Mouse (Mus musculus) adrenal gland, adult 18-20 months (tissue): Measurements from ENCODE around the gene Epb41l3. TPM values are rescaled to one million over a fixed set of nuclear protein-coding genes. Genes with fewer than 3 reads are reported as not detected.
A peak's percentile ranks its signal among the peaks of the same experiment; 100 is the strongest.

Experiments
- DNase-seq, 2 experiments: peaks; one replicate each; pipeline ENCODE4 v3.0.0; 2021 to 2022; ENCODE audit warnings: low spot score in 2 of 2
- long read RNA-seq, 2 experiments: library from polyadenylated mRNA; stranded (forward); transcript quantifications; one replicate each; pipeline ENCODE4 v2.0.0; 2021
- total RNA-seq, 2 experiments: library from RNA; stranded (reverse); gene quantifications; 1 replicate in 1 of 2; 2 replicates in 1 of 2; pipeline ENCODE4 v1.2.3; 2021

Gene Epb41l3
- total RNA-seq, result 10 to 100 TPM; 16.2 to 24.2 TPM
- long read RNA-seq, experiment 1, full-length matches to known transcripts, result 4 of 15 reads
- long read RNA-seq, experiment 1, partial matches to known transcripts, result 1 of 15 reads
- long read RNA-seq, experiment 1, other reads (novel, unspliced or antisense), result 10 of 15 reads
- long read RNA-seq, experiment 2, full-length matches to known transcripts, result 5 of 34 reads
- long read RNA-seq, experiment 2, partial matches to known transcripts, result 4 of 34 reads
- long read RNA-seq, experiment 2, other reads (novel, unspliced or antisense), result 25 of 34 reads

- DNase-seq, result peak; percentile 56 to 74
Observed at GRCm38 (mm10) chr17:69075501-69076237, at the start of gene Epb41l3. Gene Epb41l3 (plus strand): TSS chr17:69075683.

- no peak for DNase-seq
Observed at GRCm38 (mm10) chr17:69038760-69039675, 36.5 kb upstream of the Epb41l3 start.

DNA sequence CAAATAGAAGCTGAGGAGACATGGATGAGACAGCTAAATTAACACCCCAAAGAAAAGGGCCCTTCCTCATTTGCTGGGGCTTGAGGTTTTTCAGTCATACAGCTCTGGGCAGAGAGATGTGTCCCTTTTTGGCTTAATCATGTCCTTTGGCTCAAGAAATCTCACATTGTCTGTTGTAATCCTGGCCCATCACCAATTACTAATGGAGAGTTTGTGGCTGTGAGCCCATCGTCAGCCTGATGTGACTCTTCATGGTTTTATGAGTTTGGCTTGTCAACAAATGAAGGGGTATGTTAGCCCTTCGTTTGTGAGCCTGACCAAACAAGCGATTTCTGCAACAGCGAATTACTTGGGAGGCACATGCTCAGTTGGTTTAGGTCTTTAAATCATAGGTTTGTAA is 34.0 kb upstream of the Epb41l3 start:
- DNase-seq, result no peak

DNA sequence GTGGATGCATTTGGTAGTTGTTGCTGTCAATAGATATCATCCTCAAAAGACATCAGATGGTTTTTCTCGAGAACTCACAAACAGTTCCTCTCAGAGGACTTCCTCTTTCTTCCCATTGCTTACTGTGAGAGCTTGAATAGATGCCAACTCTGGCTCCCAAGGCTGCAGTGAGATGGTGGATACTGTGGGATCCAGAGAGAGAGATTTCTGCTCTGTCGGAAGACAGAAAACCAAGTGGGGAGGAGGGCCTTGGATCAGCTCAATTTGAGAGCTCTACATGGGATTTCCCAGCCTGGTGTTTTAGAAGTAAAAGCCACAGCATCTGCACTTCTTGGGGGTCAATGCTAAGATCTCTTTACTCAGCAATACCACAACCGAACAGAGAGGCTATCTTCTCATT is 26.7 kb upstream of the Epb41l3 start:
- no peak for DNase-seq

- no peak for DNase-seq
Observed at GRCm38 (mm10) chr17:69054029-69054428, 21.5 kb upstream of the Epb41l3 start.

DNA sequence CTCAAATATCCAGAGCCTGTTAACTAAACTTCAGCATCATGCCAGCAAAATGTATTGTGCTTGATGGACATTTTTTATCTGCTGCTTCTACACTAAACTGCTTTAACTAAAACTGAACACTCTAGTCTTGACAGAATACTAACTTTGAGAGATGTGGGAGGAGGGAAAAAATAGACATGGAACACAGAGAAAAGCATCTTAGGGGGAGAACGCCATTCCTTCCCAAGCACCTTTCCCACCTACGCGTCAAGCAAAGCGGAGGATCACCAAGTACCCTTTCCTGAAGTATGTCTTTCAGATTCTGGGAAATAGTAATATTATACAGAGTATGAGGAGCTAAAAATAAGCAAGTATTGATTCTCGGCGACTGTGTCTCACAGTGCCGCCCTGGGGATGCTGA is 15.7 kb upstream of the Epb41l3 start:
- DNase-seq, result no peak

GRCm38 (mm10) chr17:69060388-69060787 is 15.1 kb upstream of the Epb41l3 start:
- no peak for DNase-seq

GRCm38 (mm10) chr17:69061883-69062745 is 13.4 kb upstream of the Epb41l3 start:
- DNase-seq, result no peak

GRCm38 (mm10) chr17:69067937-69068739 is 7.3 kb upstream of the Epb41l3 start:
- no peak for DNase-seq

GRCm38 (mm10) chr17:69074095-69074494 is 1.4 kb upstream of the Epb41l3 start:
- DNase-seq, result no peak

DNA sequence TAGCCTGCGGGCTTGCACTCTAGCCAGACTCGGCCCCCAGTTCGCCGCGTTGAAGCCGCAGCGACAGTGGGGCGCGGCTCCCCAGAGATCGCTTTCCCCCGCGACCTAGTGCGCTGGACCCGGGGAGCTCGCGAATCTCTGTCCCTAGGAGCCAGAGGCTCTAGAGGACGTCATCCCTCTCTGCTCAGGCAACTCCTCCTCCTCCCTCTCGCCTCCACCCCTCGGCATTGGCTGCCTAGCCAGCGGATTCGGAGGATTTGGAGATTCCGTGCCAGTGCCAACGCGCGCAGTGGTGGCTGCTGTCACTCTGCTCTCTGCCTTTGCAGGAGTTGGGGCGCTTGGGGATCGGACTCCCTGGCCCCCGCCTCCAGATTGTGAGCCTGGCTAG is 749 bp downstream of the Epb41l3 start:
- peak; percentile 41 to 57 for DNase-seq

DNA sequence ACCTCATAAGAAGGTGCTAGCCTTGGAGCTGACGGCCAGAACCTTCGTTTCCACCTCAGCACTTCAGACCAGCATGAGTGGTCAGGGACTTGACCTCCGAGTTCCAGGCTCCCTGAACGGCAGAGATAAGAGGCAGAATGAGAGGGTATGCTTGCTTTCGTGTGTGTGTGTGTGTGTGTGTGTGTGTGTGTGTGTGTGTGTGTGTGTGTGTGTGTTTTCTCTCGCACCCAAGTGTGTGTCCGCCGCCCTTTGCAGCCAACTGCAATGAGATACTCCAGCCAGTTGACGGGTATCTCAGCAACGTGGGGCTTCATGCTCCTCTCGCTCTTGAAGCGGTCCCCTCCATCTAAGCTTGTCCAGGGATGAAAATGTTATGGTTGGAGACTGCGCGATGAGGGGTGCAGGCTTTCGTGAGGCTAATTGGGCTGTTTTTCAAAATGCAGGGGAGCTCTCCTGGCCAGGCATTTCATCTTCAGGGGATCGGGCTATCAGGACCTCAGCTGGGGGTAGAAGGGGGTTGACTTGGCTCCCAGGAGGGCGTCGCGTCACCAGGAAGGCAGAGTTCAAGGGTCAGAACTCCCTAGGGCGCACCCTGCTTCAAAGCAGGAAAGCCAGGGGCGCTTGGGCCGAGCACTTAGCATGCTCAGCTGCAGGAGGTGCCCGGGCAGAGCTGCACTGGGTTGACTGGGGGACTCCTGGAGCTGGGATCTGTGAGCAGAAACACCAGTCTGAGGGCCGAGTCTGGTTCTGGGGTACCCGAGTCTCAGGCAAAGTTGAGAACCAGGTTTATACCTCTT is 1.5 kb downstream of the Epb41l3 start:
- no peak for DNase-seq

DNA sequence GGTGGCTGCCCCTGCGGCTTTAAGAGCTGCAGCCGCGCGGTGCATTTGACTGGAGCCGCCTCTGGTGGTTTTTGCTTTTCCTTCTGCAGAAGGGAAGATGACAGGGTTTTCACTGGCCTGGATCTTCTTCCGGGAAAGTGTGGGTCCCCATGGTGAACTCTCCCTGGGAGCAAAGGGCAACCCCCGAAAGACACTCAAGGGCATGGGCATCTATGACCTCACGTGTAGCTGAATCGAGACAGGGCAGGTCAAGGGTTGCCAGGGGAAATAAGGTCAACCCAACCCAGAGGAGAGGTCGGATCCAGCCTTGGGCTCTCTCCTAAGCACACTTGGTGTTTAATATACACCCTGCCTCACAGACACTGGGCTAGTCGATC is 2.0 kb downstream of the Epb41l3 start:
- no peak for DNase-seq

GRCm38 (mm10) chr17:69082316-69082715 is 6.8 kb downstream of the Epb41l3 start:
- DNase-seq, result no peak

GRCm38 (mm10) chr17:69091618-69092017 is 16.1 kb downstream of the Epb41l3 start:
- DNase-seq, result no peak

GRCm38 (mm10) chr17:69097068-69097467 is 21.6 kb downstream of the Epb41l3 start:
- no peak for DNase-seq

DNA sequence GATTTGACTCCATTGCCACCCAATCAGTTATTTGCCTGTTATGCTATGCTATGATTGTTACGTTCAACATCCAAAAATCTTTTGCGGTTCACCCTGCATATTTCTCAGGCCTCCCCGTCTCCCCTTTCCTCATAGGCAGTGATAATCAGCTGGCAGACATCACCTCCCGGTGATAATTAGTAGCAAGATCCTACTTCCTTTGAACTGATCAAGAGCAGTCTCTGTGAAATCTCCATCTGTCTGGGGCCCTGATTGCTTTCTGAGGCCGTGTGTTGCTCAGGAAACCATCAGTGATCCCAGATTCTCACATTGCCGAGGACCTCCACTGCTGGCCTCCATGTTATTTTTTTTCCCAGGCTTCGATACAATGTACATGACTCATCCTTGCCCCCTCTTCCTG is 22.5 kb downstream of the Epb41l3 start:
- DNase-seq, result no peak

- no peak for DNase-seq
Observed at GRCm38 (mm10) chr17:69103326-69103725, 27.8 kb downstream of the Epb41l3 start.
